Mouse (Mus musculus) lung, postnatal 0 days (tissue): ENCODE measurements around the gene Cdc34b. TPM values are rescaled to one million over a fixed set of nuclear protein-coding genes. Genes with fewer than 3 reads are reported as not detected.

ENCODE experiments used
- ATAC-seq: fragments of 200-750 bp; cut with Nextera tagmentation; 2 replicates; pipeline ENCODE4 v1.8.0; 2017; ENCODE audit warnings: moderate library complexity
- DNase-seq: peaks from one replicate; pipeline ENCODE4 v3.0.0-alpha.2; 2016; ENCODE audit warnings: low spot score
- H3K27ac ChIP-seq: fragments of 300-500 bp; sonication (generic); 2 replicates; pipeline ENCODE4 v1.5.1; 2014; ENCODE audit warnings: antibody characterized with exemption, mild to moderate bottlenecking, low read length, mixed read lengths
- H3K27me3 ChIP-seq: fragments of 300-500 bp; sonication (generic); replicated peaks from 2 replicates; pipeline ENCODE4 v1.6.1; 2014; ENCODE audit warnings: low read length, mixed read lengths; ENCODE audit not compliant: insufficient read depth
- H3K36me3 ChIP-seq: fragments of 300-500 bp; sonication (generic); 2 replicates; pipeline ENCODE4 v1.6.1; 2014; ENCODE audit warnings: low read length, mixed read lengths; ENCODE audit not compliant: insufficient read depth
- H3K4me1 ChIP-seq: fragments of 300-500 bp; sonication (generic); 2 replicates; pipeline ENCODE4 v1.6.1; 2014; ENCODE audit warnings: antibody characterized with exemption, low read depth, low read length, mixed read lengths; ENCODE audit not compliant: insufficient read depth
- H3K4me2 ChIP-seq: fragments of 300-500 bp; sonication (generic); replicated peaks from 2 replicates; pipeline ENCODE4 v1.6.1; 2014; ENCODE audit warnings: low read depth, mild to moderate bottlenecking, low read length, moderate library complexity, mixed read lengths
- H3K4me3 ChIP-seq: fragments of 300-500 bp; sonication (generic); 2 replicates; pipeline ENCODE4 v1.5.1; 2014; ENCODE audit warnings: low read depth, low read length
- H3K9ac ChIP-seq: fragments of 300-500 bp; sonication (generic); replicated peaks from 2 replicates; pipeline ENCODE4 v1.6.1; 2014; ENCODE audit warnings: low read depth, mild to moderate bottlenecking
- H3K9me3 ChIP-seq: fragments of 300-500 bp; sonication (generic); 2 replicates; pipeline ENCODE4 v1.6.1; 2016; ENCODE audit warnings: low read length, mixed read lengths
- CTCF ChIP-seq: IDR thresholded peaks from 2 replicates; pipeline ENCODE4 v1.5.1; 2016; ENCODE audit warnings: antibody characterized with exemption, mild to moderate bottlenecking
- EP300 ChIP-seq: IDR thresholded peaks from 2 replicates; pipeline ENCODE4 v1.6.1; 2016; ENCODE audit warnings: antibody characterized with exemption, mild to moderate bottlenecking, control low read depth
- WGBS: fragments of 180-500 bp; shearing (Covaris S2); extraction: QIAGEN DNeasy Blood & Tissue Kit; methylation state at CpG from one replicate; pipeline ENCODE4 v1.1.7; 2014; 5-methylcytosine and 5-hydroxymethylcytosine counted together
- polyA plus RNA-seq: library from polyadenylated mRNA; unstranded; fragments of >200 nt; fragmentation: Nextera tagmentation; extraction: Ambion mirVana; gene quantifications from 2 replicates; pipeline ENCODE4 v1.2.1, GENCODE M21; 2015

The Cdc34b gene
- polyA plus RNA-seq, 1 experiment from 2014 or later = 0.17 TPM

DNA sequence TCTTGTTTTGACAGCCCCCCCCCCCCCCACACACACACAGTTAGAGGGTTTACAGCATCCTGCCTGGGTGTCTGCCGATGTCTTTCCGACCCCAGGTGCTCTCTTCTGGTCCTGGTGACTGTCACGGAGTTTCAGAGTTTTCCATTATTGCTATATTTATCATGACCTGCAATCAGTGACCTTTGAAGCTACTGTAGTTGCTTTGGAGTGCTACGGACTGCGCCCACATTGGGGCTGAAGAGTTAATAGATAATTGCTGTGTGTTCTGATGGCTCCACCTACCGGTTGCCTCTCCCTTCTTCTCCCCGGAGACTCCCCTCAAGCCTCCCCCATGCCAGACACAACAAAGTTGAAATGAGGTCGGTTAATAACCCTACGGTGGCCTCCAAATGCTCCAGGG, 24.8 kb upstream of the Cdc34b start:
- Histone ChIP-seq H3K9me3 (no peaks in the 10 kb centered on the region), H3K9ac (no peak overlapping the region), H3K36me3 (no peaks in the 10 kb centered on the region), H3K4me3 (no peak overlapping the region), H3K4me1 (no peaks in the 10 kb centered on the region), H3K27me3 (no peaks in the 10 kb centered on the region), H3K27ac (no peak overlapping the region), H3K4me2 (0 out of 2 replicates have a peak overlapping the region, but pooled peaks have one; percentile 8)
- 9% methylated on average over 9 of the region's 9 CpGs for WGBS
- ATAC-seq = peak; percentile 74
- TF ChIP-seq CTCF = peak; percentile 69
- TF ChIP-seq EP300 = no peak
- DNase-seq = peak; percentile 74

DNA sequence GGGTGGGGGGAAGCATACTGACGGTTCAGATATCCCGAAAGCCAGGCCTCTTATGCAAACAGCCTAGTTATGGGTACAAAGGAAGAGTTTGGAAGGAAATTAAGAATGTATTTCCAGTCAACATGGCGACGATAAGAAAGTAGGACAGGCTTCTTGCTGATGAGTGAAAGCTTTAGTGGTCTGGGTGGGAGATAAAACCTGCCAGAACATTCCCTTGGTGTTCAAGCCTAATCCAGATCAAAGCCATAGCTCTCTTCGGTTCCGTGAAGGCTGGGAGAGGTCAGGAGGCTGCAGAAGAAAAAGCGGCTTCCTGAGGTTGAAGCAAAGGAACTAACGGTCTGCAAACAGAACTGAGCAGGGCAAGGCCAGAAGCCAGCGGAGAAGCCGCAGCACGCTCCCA, 24.3 kb upstream of the Cdc34b start:
- Histone ChIP-seq H3K9me3 (no peaks in the 10 kb centered on the region), H3K36me3 (no peaks in the 10 kb centered on the region), H3K4me2 (peak overlapping the region; percentile 8; the same call in 1 of the 2 replicates), H3K27me3 (no peaks in the 10 kb centered on the region), H3K4me3 (no peak overlapping the region), H3K4me1 (no peaks in the 10 kb centered on the region), H3K27ac (no peak overlapping the region), H3K9ac (no peak overlapping the region)
- WGBS = 23% methylated on average over 11 of the region's 11 CpGs
- DNase-seq (no peak), ATAC-seq (no peak)
- TF ChIP-seq EP300 = no peak
- no peak for TF ChIP-seq CTCF

DNA sequence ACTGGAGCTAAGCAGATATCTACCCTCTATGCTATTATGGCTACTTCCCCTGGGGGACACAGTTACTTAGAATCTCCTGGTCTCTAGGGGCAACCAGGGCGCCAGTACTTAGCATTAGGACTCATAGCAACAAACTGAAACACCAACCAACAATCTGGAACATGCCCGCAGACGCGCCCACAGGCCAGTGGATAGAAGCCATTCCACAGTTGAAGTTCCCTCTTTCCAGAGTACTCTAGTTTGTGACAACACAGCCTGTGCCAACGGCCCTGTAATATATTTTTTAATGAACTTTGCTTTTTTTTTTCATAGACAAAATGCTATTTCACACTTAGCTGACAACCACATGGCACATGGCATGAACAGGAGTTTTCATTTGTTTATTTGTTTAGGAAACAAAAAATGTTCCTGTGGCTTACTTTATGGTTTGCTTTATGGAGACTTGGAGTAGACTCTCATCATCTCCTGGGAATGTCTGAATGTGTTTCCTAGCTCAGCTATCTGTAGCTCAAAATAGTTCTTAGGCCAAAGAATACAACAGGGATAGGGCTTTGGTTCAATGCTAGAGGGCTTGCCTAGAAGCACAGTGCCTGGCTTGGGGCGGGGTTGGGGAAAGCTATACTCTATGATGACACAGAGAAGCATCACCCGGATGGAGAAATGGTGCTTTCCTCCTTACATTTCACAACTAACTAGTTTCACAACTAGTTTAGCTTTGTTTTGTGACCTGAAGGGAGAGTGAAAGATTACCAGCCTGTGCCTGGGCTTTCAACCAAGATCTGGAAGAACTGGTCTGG, 23.3 kb upstream of the Cdc34b start:
- H3K4me1 ChIP-seq = no peaks in the 10 kb centered on the region

DNA sequence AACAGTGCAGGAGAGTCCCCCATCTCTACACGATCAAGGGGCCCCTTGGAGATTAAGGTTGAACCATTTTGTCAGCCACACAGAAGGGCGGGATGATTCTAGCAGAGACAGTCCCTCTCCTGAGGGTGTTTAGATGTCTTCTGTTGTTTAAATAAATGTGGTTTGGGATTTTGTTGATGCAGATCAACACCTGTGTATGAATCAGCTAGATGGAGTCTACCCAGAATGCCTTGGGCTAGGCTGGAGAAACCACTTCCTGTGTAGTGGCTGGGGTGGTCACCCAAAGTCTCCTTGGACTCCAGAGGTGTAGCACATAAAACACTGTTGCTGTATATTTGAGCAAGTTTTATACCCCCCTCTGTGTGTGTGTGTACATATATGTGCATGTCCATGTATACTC, 22.4 kb upstream of the Cdc34b start:
- TF ChIP-seq EP300 (no peak), CTCF (no peak)
- Histone ChIP-seq H3K9me3 (no peaks in the 10 kb centered on the region), H3K4me2 (no peak overlapping the region), H3K9ac (no peak overlapping the region), H3K4me1 (no peaks in the 10 kb centered on the region), H3K36me3 (no peaks in the 10 kb centered on the region), H3K27me3 (no peaks in the 10 kb centered on the region), H3K27ac (no peak overlapping the region), H3K4me3 (no peak overlapping the region)
- DNase-seq = no peak
- 70% methylated on average over 2 of the region's 2 CpGs for WGBS
- ATAC-seq = no peak

More for the DNA sequence above, 23.3 kb upstream of the Cdc34b start:
- Histone ChIP-seq H3K27me3 (no peaks in the 10 kb centered on the region), H3K4me3 (no peak overlapping the region), H3K9me3 (no peaks in the 10 kb centered on the region), H3K4me2 (no peak overlapping the region), H3K27ac (no peak overlapping the region), H3K36me3 (no peaks in the 10 kb centered on the region), H3K9ac (no peak overlapping the region)
- DNase-seq (no peak), ATAC-seq (no peak)
- WGBS = 76% methylated on average over 7 of the region's 7 CpGs
- TF ChIP-seq EP300 (no peak), CTCF (no peak)

DNA sequence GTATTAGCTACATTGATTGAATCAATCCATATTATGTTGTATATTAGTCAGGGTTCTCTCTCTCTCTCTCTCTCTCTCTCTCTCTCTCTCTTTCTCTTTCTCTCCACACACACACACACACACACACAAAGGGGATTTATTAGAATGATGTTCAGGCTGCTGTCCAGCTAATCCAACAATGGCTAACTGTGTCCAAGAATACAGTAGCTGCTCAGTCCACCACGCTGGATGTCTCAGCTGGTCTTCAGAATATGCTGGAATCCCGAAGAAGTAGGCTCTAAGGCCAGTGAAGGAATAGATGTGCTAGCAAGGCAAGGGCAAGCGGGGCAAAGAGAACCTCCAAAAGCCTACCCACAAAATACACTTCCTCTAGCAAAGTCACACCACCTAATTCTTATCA, 14.3 kb upstream of the Cdc34b start:
- Histone ChIP-seq H3K36me3 (no peaks in the 10 kb centered on the region), H3K4me3 (no peak overlapping the region), H3K27ac (no peak overlapping the region), H3K27me3 (no peaks in the 10 kb centered on the region), H3K4me2 (no peak overlapping the region), H3K4me1 (no peaks in the 10 kb centered on the region), H3K9ac (no peak overlapping the region), H3K9me3 (no peaks in the 10 kb centered on the region)
- 77% methylated on average over 3 of the region's 3 CpGs for WGBS
- ATAC-seq = no peak
- TF ChIP-seq CTCF (no peak), EP300 (no peak)
- DNase-seq = no peak

DNA sequence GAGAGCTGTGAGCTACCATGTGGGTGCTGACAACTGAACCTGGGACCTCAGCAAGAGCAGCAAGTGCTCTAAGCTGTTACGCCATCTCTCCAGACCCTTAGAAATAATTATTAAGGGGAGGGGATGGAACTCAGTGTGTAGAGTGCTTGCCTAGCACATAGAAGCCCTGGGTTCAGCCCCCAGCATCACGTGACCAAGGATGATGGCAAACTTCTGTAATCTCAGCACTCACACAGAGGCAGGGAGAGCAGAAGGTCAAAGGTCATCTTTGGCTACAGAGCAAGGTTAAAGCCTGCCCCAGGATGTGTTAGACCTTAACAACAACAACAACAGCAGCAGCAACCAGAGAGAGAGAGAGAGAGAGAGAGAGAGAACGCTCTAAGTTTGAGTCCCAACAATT, 13.0 kb upstream of the Cdc34b start:
- no peaks in the 10 kb centered on the region for H3K36me3 ChIP-seq
- no peaks in the 10 kb centered on the region for H3K9me3 ChIP-seq
- no peak overlapping the region for H3K27ac ChIP-seq
- TF ChIP-seq EP300 (no peak), CTCF (no peak)
- H3K9ac ChIP-seq = no peak overlapping the region
- no peak overlapping the region for H3K4me3 ChIP-seq
- H3K27me3 ChIP-seq = no peaks in the 10 kb centered on the region
- WGBS = 79% methylated on average over 3 of the region's 3 CpGs
- H3K4me2 ChIP-seq = no peak overlapping the region
- DNase-seq (no peak), ATAC-seq (no peak)
- H3K4me1 ChIP-seq = no peaks in the 10 kb centered on the region
